Mouse (Mus musculus) right cerebral cortex, postnatal 10 days (tissue): ENCODE data around the gene Adamts4.

Experiments used
- DNase-seq, 2 experiments: peaks; one replicate each; pipeline ENCODE4 v3.0.0; 2021; ENCODE audit warnings: low spot score in 2 of 2

Adamts4 gene

DNA sequence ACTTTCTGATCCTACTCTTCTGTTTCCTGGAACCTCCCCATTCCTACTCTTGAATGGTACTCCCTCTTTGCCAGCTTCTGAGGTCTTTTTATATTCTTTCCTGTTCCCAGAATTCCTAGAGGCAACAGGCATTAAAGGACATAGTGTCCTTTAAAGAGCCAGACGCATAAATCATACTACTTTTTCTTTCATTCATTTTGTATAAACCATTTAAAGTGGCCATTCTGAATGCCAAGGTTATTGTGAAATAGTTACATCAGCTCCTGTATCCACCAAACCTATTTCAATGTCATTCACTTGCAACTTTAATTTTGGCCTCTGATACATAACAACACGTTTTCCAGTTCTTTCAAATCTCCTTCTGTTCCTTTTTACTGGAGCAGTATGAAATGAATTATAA is 59.1 kb downstream of the Adamts4 start:
- DNase-seq, result no peak
